Mouse (Mus musculus) spleen, adult 12 weeks (tissue): ENCODE data around the gene Dnajc22.

Source experiments
- DNase-seq: peaks from one replicate; pipeline ENCODE4 v3.0.0; 2022; ENCODE audit warnings: low spot score

Dnajc22 gene

DNA sequence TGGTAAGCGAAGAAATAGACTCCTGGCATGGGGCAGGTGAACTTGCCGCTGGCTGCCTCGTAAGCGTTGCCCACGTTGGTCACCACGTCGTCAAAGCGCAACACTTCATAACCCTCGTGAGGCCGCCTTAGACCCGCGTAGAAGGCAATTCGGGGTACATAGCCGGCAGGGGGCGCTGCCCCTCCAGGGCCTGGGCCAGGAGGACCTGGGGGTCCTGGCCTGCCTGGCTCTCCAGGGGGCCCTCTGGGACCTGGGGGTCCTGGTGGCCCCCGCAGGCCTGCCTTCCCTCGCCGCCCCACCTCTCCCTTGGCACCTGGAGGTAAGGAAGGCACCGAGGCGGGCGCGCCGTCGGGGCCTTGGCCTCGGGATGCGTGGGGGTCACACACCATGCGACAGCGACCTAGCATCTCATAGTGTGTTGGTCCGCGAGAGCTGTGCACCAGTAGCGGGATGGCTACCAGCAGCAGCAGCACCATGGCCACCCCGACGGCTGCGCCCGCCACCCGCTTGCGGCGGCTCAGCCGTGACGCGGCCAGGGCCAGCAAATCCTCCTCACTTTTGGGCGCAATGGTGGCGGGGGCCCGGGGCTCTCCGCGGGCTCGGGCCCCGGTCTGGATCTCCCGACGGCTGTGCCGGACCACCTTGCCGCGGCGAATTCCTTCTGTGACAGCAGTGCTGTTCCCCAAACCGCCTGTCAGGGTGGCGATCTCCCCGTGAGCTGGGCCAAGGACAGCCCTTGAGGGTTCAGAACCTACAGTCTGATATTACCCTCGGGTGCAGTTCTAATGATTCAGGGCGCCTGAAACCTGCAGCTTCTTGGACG, 5.5 kb upstream of the Dnajc22 start, which contains the start of gene C1ql4:
Gene C1ql4 (minus strand): TSS at position 565 of the 823 bp plus-strand sequence.
- no peak for DNase-seq

DNA sequence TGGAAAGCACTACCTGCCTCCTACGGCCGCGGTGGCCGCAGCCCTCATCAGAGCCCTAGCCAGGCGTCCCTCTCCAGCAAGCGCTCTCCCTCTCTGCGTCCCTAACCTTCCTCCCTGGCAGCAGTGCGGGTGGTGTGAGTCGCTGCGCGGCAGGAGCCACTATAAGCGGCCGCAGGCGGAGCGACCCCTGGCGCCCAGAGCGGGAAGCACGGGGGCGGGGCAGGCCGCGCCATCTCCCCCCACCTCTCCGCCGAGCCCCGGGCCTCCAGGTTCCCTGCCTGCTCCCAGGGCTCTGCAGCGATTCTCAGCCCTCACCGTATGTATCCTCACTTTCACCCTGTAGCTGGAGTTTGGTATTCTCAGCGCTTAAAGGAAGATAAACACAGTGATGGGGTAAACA, 4.7 kb upstream of the Dnajc22 start:
- DNase-seq, result peak; percentile 46

DNA sequence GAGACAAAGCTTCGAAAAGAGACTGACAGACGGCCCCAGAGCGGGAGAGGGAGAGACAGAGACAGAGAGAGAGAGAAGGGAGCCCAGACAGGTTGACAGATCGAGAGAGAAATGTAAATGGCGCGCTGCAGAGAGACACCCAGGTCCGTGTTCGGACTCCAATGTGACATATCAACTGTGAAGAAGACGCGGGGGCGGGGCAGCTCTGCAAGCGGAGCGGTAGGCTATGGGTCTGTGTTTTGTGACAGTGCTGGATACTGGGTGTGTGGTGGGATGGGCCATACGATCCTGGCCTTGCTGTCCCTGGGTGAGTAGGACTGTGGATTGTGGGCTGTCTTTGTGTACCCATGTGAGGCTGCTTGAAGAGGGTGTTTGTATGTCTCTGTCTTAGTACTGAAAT, 3.9 kb upstream of the Dnajc22 start:
- DNase-seq, result no peak

DNA sequence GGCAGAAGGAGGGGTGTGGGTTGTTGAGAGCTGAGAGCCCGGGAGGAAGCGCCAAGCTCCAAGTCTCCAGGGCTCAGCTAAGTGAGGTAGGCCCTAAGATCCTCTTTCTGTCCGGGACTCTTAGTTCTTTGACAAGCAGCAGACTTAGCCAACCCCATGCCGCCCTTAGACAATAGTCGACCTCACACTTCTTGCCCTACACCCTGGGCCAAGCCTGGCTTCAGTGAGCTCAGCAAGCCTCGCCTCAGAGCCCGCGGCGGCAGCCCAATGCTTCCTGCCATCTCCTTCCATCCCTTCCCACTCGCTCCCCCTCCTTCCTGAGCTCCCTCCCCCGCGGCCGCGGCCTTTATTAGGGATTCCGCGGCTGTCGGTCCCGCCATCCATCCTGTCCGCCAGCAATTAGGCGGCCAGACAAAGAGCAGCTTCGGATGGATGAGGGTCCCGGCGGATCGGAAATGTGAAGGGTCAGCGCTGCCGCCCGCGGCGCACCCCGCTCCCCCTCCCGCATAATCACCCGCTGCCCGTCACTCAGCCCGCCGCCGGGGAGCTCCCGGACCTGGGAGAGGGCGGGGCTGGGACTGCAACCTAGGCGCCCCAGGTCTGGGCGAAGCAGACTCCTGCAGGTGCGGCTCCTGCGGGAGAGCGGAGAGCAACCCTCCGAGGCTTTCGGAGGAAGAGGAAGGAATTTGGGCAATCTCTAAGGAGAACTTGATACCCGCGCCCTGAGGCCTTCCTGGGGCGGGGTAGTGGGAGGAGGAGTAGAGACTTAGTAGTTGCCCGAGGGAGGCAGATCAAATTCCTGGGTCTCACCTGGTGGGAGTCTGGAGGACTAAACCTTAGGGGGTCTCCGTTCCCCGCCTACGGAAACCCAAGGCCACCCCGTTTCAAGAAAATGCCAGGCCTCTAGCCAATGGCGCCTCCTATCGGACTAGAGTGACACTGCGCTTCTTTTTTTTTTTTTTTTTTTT, 605 bp downstream of the Dnajc22 start:
- DNase-seq, result no peak

DNA sequence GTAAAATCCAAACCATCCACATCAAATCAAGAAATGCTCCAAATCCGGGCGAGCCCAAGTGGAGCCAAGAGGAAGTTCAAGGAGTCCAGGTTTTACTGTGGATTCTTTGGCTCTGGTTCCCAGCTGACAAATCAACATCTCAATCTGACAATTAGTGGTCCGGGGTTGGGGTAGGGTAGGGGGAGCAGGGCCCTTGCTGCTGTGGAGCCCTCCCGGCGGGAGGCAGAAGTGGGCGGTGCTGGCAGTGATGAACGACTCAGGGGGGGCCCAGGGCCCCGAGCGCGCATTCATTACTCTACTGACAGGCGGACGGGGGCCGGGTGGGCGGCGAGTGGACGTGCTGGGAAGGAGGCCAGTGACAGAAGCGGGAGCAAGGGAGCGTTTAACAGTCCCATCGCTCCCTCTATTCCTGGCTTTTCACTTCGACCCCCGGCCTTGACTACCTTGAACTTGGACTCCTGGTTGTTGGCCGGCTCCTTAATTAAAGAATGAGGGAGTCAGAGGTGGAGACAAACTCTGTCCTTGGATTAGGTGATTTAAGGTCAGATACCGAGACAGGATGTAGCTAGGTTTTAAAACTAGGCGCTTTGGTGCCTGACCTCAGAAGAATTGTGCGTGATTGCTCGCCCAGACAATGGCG, 1.8 kb downstream of the Dnajc22 start:
- no peak for DNase-seq

DNA sequence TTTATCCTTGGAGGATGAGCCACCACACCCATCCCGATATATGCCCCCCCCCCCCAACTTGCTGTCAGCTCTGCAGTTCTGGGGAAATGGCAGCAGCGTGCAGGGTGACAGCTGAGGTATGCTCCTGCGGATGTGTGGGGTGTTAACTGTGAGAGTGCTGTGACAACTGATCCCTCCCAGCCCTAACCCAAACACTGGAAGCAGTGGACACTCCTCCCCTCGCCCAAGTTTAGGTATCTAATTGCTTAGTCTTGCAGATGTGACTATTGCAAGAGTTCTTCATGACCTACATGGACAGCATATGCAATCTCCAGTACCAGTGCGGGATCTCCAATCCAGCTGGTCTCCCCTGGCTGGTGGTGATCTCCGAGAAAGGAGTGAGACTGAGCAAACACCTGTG, 2.4 kb downstream of the Dnajc22 start:
- no peak for DNase-seq

DNA sequence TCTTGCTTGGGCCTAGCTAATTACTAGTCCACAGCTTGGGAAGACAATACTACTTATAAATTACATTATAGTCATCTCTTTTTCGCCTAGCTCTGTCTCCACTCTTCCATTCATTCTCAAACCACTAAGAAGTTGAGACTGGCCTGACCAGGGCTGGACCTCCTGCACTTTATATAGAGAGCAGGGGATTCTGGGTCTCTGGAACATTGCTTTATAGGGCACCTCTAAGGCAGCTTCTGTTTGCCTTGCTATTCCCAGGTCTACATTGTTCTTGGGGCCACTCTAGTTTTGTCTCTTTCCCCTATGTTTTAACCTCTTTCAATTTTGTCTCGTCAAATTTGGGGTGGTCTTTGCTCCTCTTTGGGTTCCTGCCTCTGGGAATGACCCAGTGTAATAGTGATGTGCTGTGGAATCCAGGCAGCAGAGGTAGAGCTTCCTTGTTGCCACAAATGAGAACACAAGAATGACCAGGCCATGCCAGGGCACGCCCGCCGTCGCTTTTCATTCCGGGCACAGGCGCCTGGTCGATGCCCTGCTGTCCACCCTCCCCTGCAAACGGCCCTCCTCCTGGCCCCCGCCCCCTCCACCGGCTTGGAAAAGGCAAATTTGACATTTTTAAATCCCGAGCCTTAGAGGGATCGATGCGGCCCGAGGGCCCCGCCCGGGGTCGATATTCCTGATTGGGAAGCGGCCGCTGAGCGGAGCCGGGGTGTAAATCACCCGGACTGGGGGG, 3.3 kb downstream of the Dnajc22 start:
- DNase-seq, result no peak

DNA sequence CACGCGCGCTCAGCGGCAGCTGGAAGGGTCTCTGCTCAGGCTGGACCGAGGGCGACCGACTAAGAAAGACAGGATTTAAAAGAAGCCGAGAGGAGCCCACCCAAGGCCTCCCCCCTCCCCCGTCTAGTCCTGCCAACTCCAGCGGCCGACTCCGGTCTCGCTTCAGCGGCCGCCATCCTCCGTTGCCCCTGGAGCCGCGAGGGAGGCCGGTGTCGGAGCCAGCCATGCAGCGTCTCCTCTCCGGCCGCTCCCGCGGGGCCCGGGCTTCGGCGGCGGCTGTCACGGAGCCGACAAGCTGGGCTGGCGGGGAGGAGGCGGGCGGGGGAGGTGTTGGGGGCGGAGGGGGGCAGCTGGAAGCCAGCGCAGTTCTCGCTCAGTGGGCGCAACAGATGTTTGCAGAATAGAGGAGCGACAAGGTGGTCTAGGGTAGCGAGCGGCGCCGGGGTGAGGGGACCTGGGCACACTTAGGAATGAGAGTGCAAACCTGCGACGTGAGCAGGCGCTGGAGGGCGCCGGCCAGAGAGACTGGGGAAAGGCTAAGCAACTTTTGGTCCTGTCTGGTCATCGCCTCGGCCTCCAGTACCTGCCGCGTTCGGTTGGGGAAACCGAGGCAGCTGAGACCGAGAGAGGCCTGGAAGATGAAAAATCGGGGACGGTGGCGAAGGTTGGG, 4.0 kb downstream of the Dnajc22 start:
- no peak for DNase-seq

DNA sequence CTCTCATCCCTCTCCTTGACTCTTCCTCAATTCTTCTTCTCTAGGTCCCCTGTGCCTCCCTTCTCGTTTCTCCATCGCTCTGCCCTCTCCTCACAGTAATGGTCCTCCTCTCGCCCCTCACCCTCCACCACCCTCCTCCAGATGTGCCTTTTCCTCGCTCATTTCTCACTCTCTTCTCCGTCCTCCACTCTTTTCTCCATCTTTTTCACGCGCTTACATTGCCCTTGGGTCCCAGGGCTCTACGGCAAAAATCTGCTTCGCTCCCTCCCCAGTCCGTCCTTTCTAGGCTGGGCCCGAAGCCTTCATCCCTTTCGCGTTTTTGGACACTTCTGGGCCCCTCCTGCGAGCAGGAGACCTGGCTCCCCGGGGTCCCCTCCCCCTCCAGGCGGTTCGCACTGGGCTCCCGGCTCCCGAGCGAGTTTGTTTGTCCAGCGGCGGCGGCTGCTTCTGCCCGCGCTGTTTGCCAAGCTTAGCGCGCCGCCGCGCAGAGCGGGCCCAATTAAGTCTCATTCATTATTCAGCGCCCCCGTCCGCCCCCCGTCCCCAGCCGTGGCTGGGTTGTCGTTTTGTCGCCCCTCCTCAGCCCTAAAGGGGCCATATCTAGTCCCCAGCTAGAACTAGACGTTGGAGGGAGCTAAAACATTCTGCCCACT, 5.0 kb downstream of the Dnajc22 start:
- no peak for DNase-seq

DNA sequence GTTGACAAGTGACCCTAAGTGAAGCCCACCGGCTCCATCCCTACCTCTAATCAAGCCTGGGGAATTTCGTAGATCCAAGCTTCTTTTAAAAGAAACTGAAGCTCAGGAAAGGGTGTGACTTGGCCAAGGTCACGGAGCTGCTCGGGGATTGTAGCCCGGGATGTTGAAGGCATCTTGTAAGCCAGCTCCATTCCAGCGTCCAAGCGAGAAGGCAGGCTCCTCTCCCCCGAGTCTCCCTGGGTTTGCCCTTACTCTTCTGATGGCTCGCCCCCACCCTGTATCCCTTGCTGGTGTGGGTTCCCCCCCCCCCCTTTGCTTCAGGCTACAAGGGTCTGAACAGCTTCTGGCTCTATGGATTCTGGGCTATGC, 5.5 kb downstream of the Dnajc22 start:
- no peak for DNase-seq

DNA sequence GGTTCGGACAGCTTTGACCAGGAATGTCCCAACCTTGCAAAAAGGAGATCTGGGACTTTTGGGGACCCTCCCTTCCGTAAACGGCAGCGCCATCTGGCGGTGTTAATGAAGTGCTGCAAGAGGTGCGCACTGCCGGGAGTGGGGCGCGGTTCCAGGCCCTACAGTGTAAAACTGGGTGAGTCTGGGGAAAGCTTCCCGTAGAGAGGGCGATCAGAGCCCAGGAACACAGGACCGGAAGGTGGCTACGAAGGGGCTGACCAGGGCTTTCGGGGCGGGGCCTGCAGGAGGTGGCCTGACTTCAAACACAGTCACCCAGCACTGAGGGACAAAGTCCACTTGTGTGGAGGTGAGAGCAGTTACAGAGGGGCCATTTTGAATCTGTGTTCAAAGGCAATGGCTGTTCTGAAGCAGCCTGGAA, 6.2 kb downstream of the Dnajc22 start:
- DNase-seq, result no peak

DNA sequence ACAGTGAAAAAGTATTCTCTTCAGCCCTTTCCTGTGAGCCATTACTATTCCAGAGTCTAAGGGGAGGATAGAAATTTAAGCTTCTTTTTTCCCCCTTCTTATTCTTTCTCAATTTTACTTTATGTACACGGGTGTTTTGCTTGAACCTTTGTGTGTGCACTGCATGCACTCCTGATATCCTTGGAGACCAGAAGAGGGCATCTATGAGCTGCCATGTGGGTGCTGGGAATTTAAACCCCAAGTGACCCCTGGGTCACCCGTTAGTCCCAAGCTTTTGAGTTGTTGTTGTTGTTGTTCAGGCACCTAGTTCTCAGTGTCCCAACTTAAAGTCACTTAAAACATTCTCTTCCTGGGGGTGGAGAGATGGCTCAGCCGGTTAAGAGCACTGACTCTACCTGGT, 7.0 kb downstream of the Dnajc22 start:
- DNase-seq, result no peak

DNA sequence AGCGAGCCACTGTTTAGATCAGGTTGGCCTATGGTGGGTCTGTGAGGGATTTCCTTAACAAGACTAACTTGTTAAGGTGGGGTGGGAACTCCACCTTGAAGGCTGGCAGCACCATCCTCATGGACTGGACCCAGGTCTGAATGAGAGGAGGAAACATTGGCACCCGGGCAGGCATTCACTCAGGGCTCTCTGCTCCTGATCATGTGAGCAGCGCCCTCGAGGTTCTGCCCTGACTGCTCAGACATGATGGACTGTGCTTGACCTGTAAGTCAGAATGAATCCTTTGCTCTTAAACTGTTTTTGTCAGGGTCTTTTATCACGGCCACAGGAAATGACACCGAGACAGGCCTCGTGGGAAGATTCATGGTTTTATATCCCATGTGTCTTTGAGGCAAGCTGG, 12.3 kb downstream of the Dnajc22 start:
- no peak for DNase-seq

DNA sequence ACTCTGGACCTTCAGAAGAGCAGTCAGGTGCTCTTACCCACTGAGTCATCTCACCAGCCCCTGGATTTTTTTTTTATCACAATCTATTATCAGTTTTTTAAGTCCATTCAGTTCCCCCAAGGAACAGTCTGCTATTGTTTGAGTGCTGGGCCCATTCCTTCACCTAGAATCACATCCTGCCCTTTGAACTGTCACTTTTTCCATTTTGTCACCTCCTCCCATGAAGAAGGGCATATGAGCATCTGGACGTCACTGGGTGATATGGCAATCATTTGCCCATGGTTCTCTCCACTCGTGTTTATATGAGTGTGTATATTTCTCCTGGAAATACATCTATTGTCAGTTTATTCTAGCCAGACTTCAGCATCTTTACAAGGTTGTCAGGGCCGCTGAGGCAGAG, 14.9 kb downstream of the Dnajc22 start:
- DNase-seq, result no peak

DNA sequence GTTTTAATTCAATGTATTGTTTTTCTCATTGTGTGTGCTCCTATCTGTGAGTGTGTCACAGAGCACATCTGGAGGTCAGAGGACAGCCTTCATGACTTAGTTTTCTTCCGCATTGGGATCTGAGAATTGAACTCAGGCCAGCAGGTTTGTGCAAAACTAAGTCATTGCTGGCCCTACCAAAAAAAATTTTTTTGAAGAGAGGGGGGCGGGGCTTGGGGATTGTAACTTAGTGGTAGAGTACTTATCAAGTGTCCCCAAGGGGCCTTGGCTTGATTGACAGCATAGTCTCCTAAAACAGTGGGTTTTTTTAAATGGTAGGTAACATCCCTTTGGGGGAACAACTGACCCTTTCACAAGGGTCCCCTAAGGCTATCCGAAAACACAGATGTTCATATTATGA, 18.2 kb downstream of the Dnajc22 start:
- DNase-seq, result no peak

DNA sequence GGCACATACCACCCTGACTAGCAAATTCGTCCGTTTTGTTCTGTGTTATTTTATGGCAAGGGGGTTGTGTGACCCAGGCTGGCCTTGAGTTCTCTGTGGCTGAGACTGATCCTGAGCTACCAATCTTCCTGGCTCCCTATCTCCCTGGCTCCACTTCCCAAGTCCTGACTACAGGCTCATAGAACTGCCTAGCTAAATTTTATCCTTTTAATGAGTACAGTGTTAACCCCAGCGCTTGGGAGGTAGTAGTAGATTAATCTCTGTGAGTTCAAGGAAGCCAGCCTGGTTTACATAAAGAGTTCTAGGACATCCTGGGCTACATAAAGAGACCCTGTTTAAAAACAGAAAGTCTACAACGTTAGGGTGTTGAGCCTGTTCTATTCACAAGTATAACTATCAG, 18.8 kb downstream of the Dnajc22 start:
- no peak for DNase-seq

DNA sequence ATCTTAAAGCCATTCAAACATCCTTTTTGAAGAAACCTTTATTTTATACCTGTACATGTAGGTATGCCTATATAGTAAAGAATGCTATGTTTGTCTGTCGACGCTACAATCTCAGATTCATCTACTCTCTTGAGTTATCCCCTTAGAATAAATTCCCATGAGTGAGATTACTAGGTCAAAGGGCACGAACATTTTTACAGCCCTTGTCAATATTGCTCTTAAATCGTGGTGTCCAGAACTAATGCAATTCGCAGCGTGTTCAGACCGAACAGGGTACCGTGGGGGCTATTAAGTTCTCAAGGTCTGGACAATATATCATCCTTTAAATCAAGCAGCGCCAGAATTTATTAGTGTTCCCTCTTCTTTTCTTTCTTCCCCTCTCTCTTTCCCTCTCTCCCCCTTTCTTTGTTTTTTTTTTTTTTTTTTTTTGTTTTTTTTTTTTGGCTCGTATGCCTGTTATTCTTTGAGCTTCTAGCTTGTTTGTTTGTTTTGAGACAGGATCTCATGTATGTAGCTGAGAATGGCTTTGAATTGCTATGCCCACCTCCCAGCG, 19.9 kb downstream of the Dnajc22 start:
- DNase-seq, result no peak

DNA sequence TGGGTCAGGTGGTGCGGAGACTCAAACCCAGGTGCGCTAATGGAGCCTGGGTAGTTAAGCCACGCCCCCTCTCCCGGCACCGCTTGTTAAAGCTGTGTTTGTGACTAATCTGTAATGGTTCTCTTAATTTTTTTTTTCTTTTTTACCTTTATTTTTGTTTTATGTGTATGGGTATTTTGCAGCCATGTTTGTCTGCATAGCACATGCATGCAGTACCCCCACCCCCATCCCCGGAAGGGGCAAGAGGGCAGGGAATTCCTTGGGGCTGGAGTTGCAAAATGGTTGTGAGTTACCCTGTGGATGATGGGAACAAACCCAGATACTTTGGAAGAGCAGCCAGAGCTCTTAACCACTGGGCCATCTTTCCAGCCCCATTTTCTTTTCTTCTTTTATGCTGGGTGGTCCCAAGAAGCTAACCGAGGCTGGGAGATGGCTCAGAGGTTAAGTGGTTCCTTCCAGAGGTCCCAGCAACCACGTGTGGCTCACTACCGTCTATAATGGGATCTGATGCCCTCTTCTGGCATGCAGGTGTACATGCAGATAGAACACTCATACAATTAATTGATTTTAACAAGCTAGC, 20.5 kb downstream of the Dnajc22 start:
- no peak for DNase-seq

DNA sequence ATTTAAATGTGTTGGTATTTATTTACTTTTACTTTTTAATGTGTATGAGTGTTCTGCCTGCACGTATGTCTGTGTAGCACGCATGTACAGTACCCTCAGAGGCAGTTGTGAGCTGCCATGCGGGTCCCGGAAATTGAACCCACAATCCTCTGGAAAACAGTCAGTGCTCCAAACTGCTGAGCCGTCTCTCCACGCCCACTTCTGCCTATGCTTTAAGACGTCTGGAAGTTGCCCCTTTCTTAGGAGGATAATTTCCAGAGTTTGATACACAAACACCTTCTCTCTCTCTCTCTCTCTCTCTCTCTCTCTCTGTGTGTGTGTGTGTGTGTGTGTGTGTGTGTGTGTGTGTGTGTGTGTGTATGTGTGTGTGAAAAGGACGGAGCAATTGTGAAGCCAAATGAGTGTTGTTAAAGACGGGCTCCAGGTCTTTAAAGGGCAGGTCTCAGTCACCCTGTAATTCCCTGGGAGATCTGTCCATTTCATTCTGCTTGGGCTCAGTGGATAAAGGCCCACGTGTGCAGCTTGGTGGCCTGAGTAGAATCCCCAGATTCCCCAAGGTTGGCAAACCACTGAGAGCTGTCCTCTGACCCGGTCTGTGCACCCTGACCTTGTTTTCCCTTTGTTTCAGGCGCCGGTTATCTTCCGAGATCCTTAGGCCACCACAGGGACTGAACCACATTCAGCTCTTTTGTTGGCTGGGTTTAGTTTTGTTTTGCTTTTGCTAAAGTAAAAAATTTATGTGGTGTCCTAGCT, 21.5 kb downstream of the Dnajc22 start:
- DNase-seq, result no peak
